16 mouse cellular contexts compared by ENCODE assay signal in genomic region chr6:116998948-116999682, GRCm38 (mm10).
DNase-seq lines count a peak whose midpoint lies in the region; ATAC-seq lines count a peak whose summit lies in the region.
"Had no signal": no experiment of that assay in that cellular context is flagged by ENCODE, and none has a peak within 500 bp of the region (broad histone marks: within the 10 kb centered on the region; RNA-seq: fewer than 3 reads in every experiment).

No protein-coding gene starts in this region.

- H3K9me3 ChIP-seq in embryonic facial prominence, embryonic 13.5 days = no peaks in the 10 kb centered on the region
- no peaks in the 10 kb centered on the region for H3K9me3 ChIP-seq in embryonic facial prominence, embryonic 10.5 days
- H3K9me3 ChIP-seq: heart, embryonic 15.5 days; liver, embryonic 13.5 days; stomach, embryonic 15.5 days had no signal

- no peaks in the 10 kb centered on the region for H3K36me3 ChIP-seq in embryonic facial prominence, embryonic 13.5 days
- no peaks in the 10 kb centered on the region for H3K36me3 ChIP-seq in embryonic facial prominence, embryonic 10.5 days (replicated peaks)
- H3K36me3 ChIP-seq: G1E; heart, embryonic 15.5 days; liver, embryonic 13.5 days; stomach, embryonic 15.5 days had no signal

- H3K27me3 ChIP-seq in embryonic facial prominence, embryonic 13.5 days = no peaks in the 10 kb centered on the region
- no peaks in the 10 kb centered on the region for H3K27me3 ChIP-seq in embryonic facial prominence, embryonic 10.5 days (replicated peaks; ENCODE audit: low read depth, poor library complexity, severe bottlenecking)
- H3K27me3 ChIP-seq: heart, embryonic 15.5 days; liver, embryonic 13.5 days; stomach, embryonic 15.5 days had no signal

- WGBS in embryonic facial prominence, embryonic 13.5 days = 40% methylated on average over 9 of the region's 9 CpGs
- WGBS in embryonic facial prominence, embryonic 10.5 days = 90% methylated on average over 9 of the region's 9 CpGs

- no peak for DNase-seq in embryonic facial prominence, embryonic 10.5 days (ENCODE audit: low spot score)
- peak; percentile 22 to 28 for DNase-seq in layer of hippocampus, postnatal 10 days (ENCODE audit: low spot score in 2 of 2)
- DNase-seq in layer of hippocampus, adult 9-10 months (ENCODE audit: low spot score) = no peak
- peak; percentile 77 to 82 for DNase-seq in cerebellum, postnatal 36 days
- DNase-seq in right cerebral cortex, postnatal 4 days = peak; percentile 10
- DNase-seq in kidney, postnatal 14 days = no peak
- DNase-seq in ovary, adult 18-20 months (ENCODE audit: low spot score) = no peak
- DNase-seq: adrenal gland, adult 2 months; gastrocnemius, postnatal 25 days; liver, embryonic 13.5 days; lung, postnatal 4 days had no signal

- H3K9ac ChIP-seq in embryonic facial prominence, embryonic 13.5 days = no peak overlapping the region
- H3K9ac ChIP-seq: heart, embryonic 15.5 days; liver, embryonic 13.5 days; stomach, embryonic 15.5 days had no signal

- H3K4me2 ChIP-seq in embryonic facial prominence, embryonic 13.5 days = no peak overlapping the region
- H3K4me2 ChIP-seq: heart, embryonic 15.5 days; liver, embryonic 13.5 days; stomach, embryonic 15.5 days had no signal

- no peak for ATAC-seq in embryonic facial prominence, embryonic 13.5 days (ENCODE audit: insufficient number of reproducible peaks, insufficient read depth, low FRiP score, low TSS enrichment, low read depth)
- ATAC-seq: intestine, embryonic 16.5 days had no signal

- H3K4me1 ChIP-seq in embryonic facial prominence, embryonic 13.5 days = peaks cover 43% of the 10 kb centered on the region
- H3K4me1 ChIP-seq in embryonic facial prominence, embryonic 10.5 days = peaks cover 18% of the 10 kb centered on the region
- H3K4me1 ChIP-seq: heart, embryonic 15.5 days; liver, embryonic 13.5 days; stomach, embryonic 15.5 days had no signal

- no peak overlapping the region for H3K4me3 ChIP-seq in embryonic facial prominence, embryonic 13.5 days
- H3K4me3 ChIP-seq in embryonic facial prominence, embryonic 10.5 days = no peak overlapping the region
- H3K4me3 ChIP-seq: heart, embryonic 15.5 days; liver, embryonic 13.5 days; stomach, embryonic 15.5 days had no signal

- peak overlapping the region; percentile 73 for H3K27ac ChIP-seq in embryonic facial prominence, embryonic 13.5 days
- no peak overlapping the region for H3K27ac ChIP-seq in embryonic facial prominence, embryonic 10.5 days (replicated peaks)
- H3K27ac ChIP-seq: heart, embryonic 15.5 days; liver, embryonic 13.5 days; stomach, embryonic 15.5 days had no signal

Comparison
In these comparisons a context has a peak if more than half of its experiments do, and no peak if none do; other contexts are left out.
1. DNase-seq: peak in layer of hippocampus, postnatal 10 days (2 of 2), cerebellum, postnatal 36 days (2 of 2) and right cerebral cortex, postnatal 4 days (single experiment); none in embryonic facial prominence, embryonic 10.5 days (single experiment), layer of hippocampus, adult 9-10 months (single experiment), kidney, postnatal 14 days (single experiment) and ovary, adult 18-20 months (single experiment).